Mouse (Mus musculus) layer of hippocampus, adult 11-12 months (tissue): ENCODE data around the gene Rpl7a.
"Not testable (repeated sequence)": the region's sequence is repeated elsewhere in the genome, so short reads cannot be mapped to it uniquely, and the experiment has no call there.

ENCODE experiments used
- DNase-seq: peaks from one replicate; pipeline ENCODE4 v3.0.0; 2022; ENCODE audit warnings: low spot score

The Rpl7a gene

GRCm38 (mm10) chr2:26910124-26910993, at the start of gene Rpl7a, which contains the start of gene Med22:
TSS of gene Rpl7a (plus strand) at chr2:26910764.
TSS of gene Med22 (minus strand) at chr2:26910677.
- peak; percentile 100 for DNase-seq

GRCm38 (mm10) chr2:26862856-26863255, 47.7 kb upstream of the Rpl7a start:
- no peak for DNase-seq

- no peak for DNase-seq
Measured at GRCm38 (mm10) chr2:26864879-26865278, 45.7 kb upstream of the Rpl7a start, which contains the start of gene Abo. TSS of gene Abo (minus strand) at chr2:26864979.

GRCm38 (mm10) chr2:26870666-26871065, 39.9 kb upstream of the Rpl7a start:
- DNase-seq: no peak

- no peak for DNase-seq
Measured at GRCm38 (mm10) chr2:26878571-26878970, 32.0 kb upstream of the Rpl7a start.

- not testable (repeated sequence) for DNase-seq
Measured at GRCm38 (mm10) chr2:26885541-26885940, 25.0 kb upstream of the Rpl7a start.

- DNase-seq: not testable (repeated sequence)
Measured at GRCm38 (mm10) chr2:26886170-26886569, 24.4 kb upstream of the Rpl7a start.

GRCm38 (mm10) chr2:26895898-26896297, 14.7 kb upstream of the Rpl7a start:
- no peak for DNase-seq

GRCm38 (mm10) chr2:26900731-26901130, 9.8 kb upstream of the Rpl7a start:
- DNase-seq: no peak

GRCm38 (mm10) chr2:26901834-26902400, 8.6 kb upstream of the Rpl7a start:
- no peak for DNase-seq

GRCm38 (mm10) chr2:26902467-26903220, 7.9 kb upstream of the Rpl7a start, which contains the start of gene Surf6:
TSS of gene Surf6 (minus strand) at chr2:26902879.
- peak; percentile 96 for DNase-seq

GRCm38 (mm10) chr2:26903311-26903710, 7.3 kb upstream of the Rpl7a start:
- no peak for DNase-seq

- DNase-seq: no peak
Measured at GRCm38 (mm10) chr2:26905936-26906335, 4.6 kb upstream of the Rpl7a start.

GRCm38 (mm10) chr2:26906431-26906830, 4.1 kb upstream of the Rpl7a start:
- DNase-seq: no peak

- DNase-seq: no peak
Measured at GRCm38 (mm10) chr2:26907109-26907508, 3.5 kb upstream of the Rpl7a start.

GRCm38 (mm10) chr2:26908710-26909386, 1.7 kb upstream of the Rpl7a start:
- DNase-seq: no peak

- DNase-seq: no peak
Measured at GRCm38 (mm10) chr2:26909387-26909784, 1.2 kb upstream of the Rpl7a start.

- DNase-seq: peak; percentile 67
Measured at GRCm38 (mm10) chr2:26910994-26911765, 616 bp downstream of the Rpl7a start.

- DNase-seq: peak; percentile 3
Measured at GRCm38 (mm10) chr2:26912253-26912770, 1.7 kb downstream of the Rpl7a start.

GRCm38 (mm10) chr2:26913416-26914147, 3.0 kb downstream of the Rpl7a start:
- peak; percentile 3 for DNase-seq
